Comparison of ENCODE assay signal across 10 mouse cellular contexts in genomic region chr5:120953974-120954373, GRCm38 (mm10). TPM values are rescaled to one million over a fixed set of nuclear protein-coding genes. Genes with fewer than 3 reads are reported as not detected.
DNase-seq lines count a peak whose midpoint lies in the region; ATAC-seq and TF ChIP-seq lines count a peak whose summit lies in the region.
"Had no signal": no experiment of that assay in that cellular context is flagged by ENCODE, and none has a peak within 500 bp of the region (broad histone marks: within the 10 kb centered on the region; RNA-seq: fewer than 3 reads in every experiment).

No protein-coding gene starts in this region.

- 21% methylated on average over 5 of the region's 5 CpGs for WGBS in liver, adult 2 months
- WGBS in liver, embryonic 12.5 days (ENCODE audit: insufficient replicate concordance): 16% methylated on average over 5 of the region's 5 CpGs
- WGBS in forebrain, embryonic 14.5 days: 15% methylated on average over 5 of the region's 5 CpGs
- 22% methylated on average over 5 of the region's 5 CpGs for WGBS in midbrain, embryonic 14.5 days

- peak; percentile 76 for TF ChIP-seq CTCF in liver, adult 2 months (IDR thresholded peaks at IDR 0.05; ENCODE audit: low read depth, low read length)

- H3K4me3 ChIP-seq in liver, adult 2 months (ENCODE audit: insufficient read depth, low read depth, low read length): no peak overlapping the region
- no peak overlapping the region for H3K4me3 ChIP-seq in liver, embryonic 12.5 days
- H3K4me3 ChIP-seq in forebrain, embryonic 14.5 days (ENCODE audit: low read depth, low read length): no peak overlapping the region
- no peak overlapping the region for H3K4me3 ChIP-seq in midbrain, embryonic 14.5 days (replicated peaks; ENCODE audit: low read depth, low read length)
- H3K4me3 ChIP-seq: limb, embryonic 15.5 days; stomach, embryonic 15.5 days had no signal

- H3K36me3 ChIP-seq in liver, adult 2 months (ENCODE audit: control insufficient read depth, insufficient read depth, low read length): no peaks in the 10 kb centered on the region
- H3K36me3 ChIP-seq in liver, embryonic 12.5 days: no peaks in the 10 kb centered on the region
- no peaks in the 10 kb centered on the region for H3K36me3 ChIP-seq in forebrain, embryonic 14.5 days (ENCODE audit: control insufficient read depth, insufficient read depth, low read length)
- H3K36me3 ChIP-seq in midbrain, embryonic 14.5 days (ENCODE audit: control insufficient read depth, insufficient read depth, low read length): no peaks in the 10 kb centered on the region
- H3K36me3 ChIP-seq: limb, embryonic 15.5 days; stomach, embryonic 15.5 days had no signal

- no peak overlapping the region for H3K9ac ChIP-seq in liver, adult 2 months (ENCODE audit: low read depth, low read length)
- no peak overlapping the region for H3K9ac ChIP-seq in liver, embryonic 12.5 days
- no peak overlapping the region for H3K9ac ChIP-seq in forebrain, embryonic 14.5 days (ENCODE audit: low read length)
- H3K9ac ChIP-seq in midbrain, embryonic 14.5 days (replicated peaks; ENCODE audit: low read length): no peak overlapping the region
- H3K9ac ChIP-seq: limb, embryonic 15.5 days; stomach, embryonic 15.5 days had no signal

- no peak for TF ChIP-seq POLR2A in liver, adult 2 months (IDR thresholded peaks at IDR 0.05; ENCODE audit: extremely low read depth, insufficient read depth, low read length)

- no peak for DNase-seq in liver, adult 2 months (ENCODE audit: extremely low read depth, low read depth, low spot score)
- DNase-seq in Muller cell, postnatal 12 days (ENCODE audit: inconsistent ontology term): peak; percentile 31
- DNase-seq in c-Kit-positive CD71-negative TER-119-negative erythroid progenitor cells, embryonic 14.5 days (ENCODE audit: low read depth): peak; percentile 38
- peak; percentile 68 for DNase-seq in forebrain, embryonic 14.5 days (ENCODE audit: low spot score)
- DNase-seq in midbrain, embryonic 14.5 days: peak; percentile 84
- DNase-seq in urinary bladder, postnatal 25 days (ENCODE audit: low spot score): no peak

- no peak overlapping the region for H3K27ac ChIP-seq in liver, adult 2 months (replicated peaks; ENCODE audit: insufficient read depth, low read depth, low read length)
- no peak overlapping the region for H3K27ac ChIP-seq in liver, embryonic 12.5 days
- H3K27ac ChIP-seq in forebrain, embryonic 14.5 days (ENCODE audit: low read depth, low read length): no peak overlapping the region
- H3K27ac ChIP-seq in midbrain, embryonic 14.5 days (replicated peaks; ENCODE audit: low read depth, low read length): no peak overlapping the region
- H3K27ac ChIP-seq: limb, embryonic 15.5 days; stomach, embryonic 15.5 days had no signal

- 0 out of 2 replicates have a peak, but pooled peaks cover 2% of the 10 kb centered on the region for H3K27me3 ChIP-seq in liver, adult 2 months (ENCODE audit: control insufficient read depth, insufficient read depth, low read length)
- H3K27me3 ChIP-seq in liver, embryonic 12.5 days (replicated peaks): no peaks in the 10 kb centered on the region
- no peaks in the 10 kb centered on the region for H3K27me3 ChIP-seq in forebrain, embryonic 14.5 days (replicated peaks; ENCODE audit: control insufficient read depth, insufficient read depth, low read length)
- no peaks in the 10 kb centered on the region for H3K27me3 ChIP-seq in midbrain, embryonic 14.5 days (ENCODE audit: control insufficient read depth, insufficient read depth, low read length)
- H3K27me3 ChIP-seq: limb, embryonic 15.5 days; stomach, embryonic 15.5 days had no signal

- no peak overlapping the region for H3K4me2 ChIP-seq in liver, embryonic 12.5 days
- no peak overlapping the region for H3K4me2 ChIP-seq in forebrain, embryonic 14.5 days (ENCODE audit: low read length)
- H3K4me2 ChIP-seq in midbrain, embryonic 14.5 days (ENCODE audit: low read length): no peak overlapping the region
- H3K4me2 ChIP-seq: limb, embryonic 15.5 days; stomach, embryonic 15.5 days had no signal

- H3K4me1 ChIP-seq in liver, adult 2 months (ENCODE audit: control insufficient read depth, insufficient read depth, low read length): no peaks in the 10 kb centered on the region
- H3K4me1 ChIP-seq in liver, embryonic 12.5 days: no peaks in the 10 kb centered on the region
- H3K4me1 ChIP-seq in forebrain, embryonic 14.5 days (ENCODE audit: control insufficient read depth, insufficient read depth, low read length): no peaks in the 10 kb centered on the region
- H3K4me1 ChIP-seq in midbrain, embryonic 14.5 days (ENCODE audit: control insufficient read depth, insufficient read depth, low read length): no peaks in the 10 kb centered on the region
- H3K4me1 ChIP-seq: limb, embryonic 15.5 days; stomach, embryonic 15.5 days had no signal

- no peaks in the 10 kb centered on the region for H3K79me2 ChIP-seq in liver, adult 2 months (ENCODE audit: control insufficient read depth, insufficient read depth, low read length)

- no peak for ATAC-seq in liver, embryonic 12.5 days
- no peak for ATAC-seq in forebrain, embryonic 14.5 days
- ATAC-seq in midbrain, embryonic 14.5 days (ENCODE audit: low FRiP score, low TSS enrichment): no peak

- no peaks in the 10 kb centered on the region for H3K9me3 ChIP-seq in liver, embryonic 12.5 days (replicated peaks)
- H3K9me3 ChIP-seq in forebrain, embryonic 14.5 days (replicated peaks; ENCODE audit: control insufficient read depth, low read length): no peaks in the 10 kb centered on the region
- no peaks in the 10 kb centered on the region for H3K9me3 ChIP-seq in midbrain, embryonic 14.5 days (ENCODE audit: control insufficient read depth, low read length)
- H3K9me3 ChIP-seq: limb, embryonic 15.5 days; stomach, embryonic 15.5 days had no signal

RNA-seq across cellular contexts. Expression of gene Oas1d, which starts 39.6 kb away (rescaled TPM):
- total RNA-seq in liver, adult 2 months (2014; rRNA removed): not detected in 2 replicates
- not detected in 2 replicates for polyA plus RNA-seq in liver, adult 2 months (2012; rRNA removed)
- not detected in 2 replicates for polyA plus RNA-seq in liver, embryonic 12.5 days (2016; fragmentation: Nextera tagmentation; extraction: Ambion mirVana)
- 0.11 and 0.14 TPM in 2 replicates for polyA plus RNA-seq in forebrain, embryonic 14.5 days (2014; fragmentation: Nextera tagmentation; extraction: Ambion mirVana)
- not detected in 2 replicates for polyA plus RNA-seq in midbrain, embryonic 14.5 days (2014; fragmentation: Nextera tagmentation; extraction: Ambion mirVana)
- polyA plus RNA-seq: gonadal fat pad, adult 2 months; limb, embryonic 15.5 days; stomach, embryonic 15.5 days had no signal

RNA-seq across cellular contexts. Expression of gene Oas1a, which starts 46.7 kb away (rescaled TPM):
- total RNA-seq in liver, adult 2 months (2014; rRNA removed): 6.2 and 10.0 TPM in 2 replicates
- polyA plus RNA-seq in liver, adult 2 months (2012; rRNA removed): 1.6 and 6.4 TPM in 2 replicates
- 2.2 TPM in 2 replicates for polyA plus RNA-seq in liver, embryonic 12.5 days (2016; fragmentation: Nextera tagmentation; extraction: Ambion mirVana)
- polyA plus RNA-seq in forebrain, embryonic 14.5 days (2014; fragmentation: Nextera tagmentation; extraction: Ambion mirVana): 0.41 and 0.80 TPM in 2 replicates
- polyA plus RNA-seq in midbrain, embryonic 14.5 days (2014; fragmentation: Nextera tagmentation; extraction: Ambion mirVana): 3.1 TPM in 1 of 2 replicates, not detected in the other

RNA-seq across cellular contexts. Expression of gene Rph3a, which starts 55.9 kb away (rescaled TPM):
- 0.07 TPM in 1 of 2 replicates, not detected in the other for total RNA-seq in liver, adult 2 months (2014; rRNA removed)
- polyA plus RNA-seq in liver, adult 2 months (2012; rRNA removed): not detected in 2 replicates
- not detected in 2 replicates for polyA plus RNA-seq in liver, embryonic 12.5 days (2016; fragmentation: Nextera tagmentation; extraction: Ambion mirVana)
- 10.9 and 17.0 TPM in 2 replicates for polyA plus RNA-seq in forebrain, embryonic 14.5 days (2014; fragmentation: Nextera tagmentation; extraction: Ambion mirVana)
- 15.6 and 15.8 TPM in 2 replicates for polyA plus RNA-seq in midbrain, embryonic 14.5 days (2014; fragmentation: Nextera tagmentation; extraction: Ambion mirVana)
- polyA plus RNA-seq: gonadal fat pad, adult 2 months had no signal

Comparison
In these comparisons a context has a peak if more than half of its experiments do, and no peak if none do; other contexts are left out.
1. DNase-seq: peak in Muller cell, postnatal 12 days (single experiment), c-Kit-positive CD71-negative TER-119-negative erythroid progenitor cells, embryonic 14.5 days (single experiment), forebrain, embryonic 14.5 days (single experiment) and midbrain, embryonic 14.5 days (single experiment); none in liver, adult 2 months (single experiment) and urinary bladder, postnatal 25 days (single experiment).
2. RNA of gene Rph3a, which starts 55.9 kb away (polyA plus RNA-seq): 15.6 to 15.8 TPM in midbrain, embryonic 14.5 days and 10.9 to 17.0 TPM in forebrain, embryonic 14.5 days; not detected in liver, embryonic 12.5 days and not detected in liver, adult 2 months; every median in the first group is over 10 times any median in the second.